Mouse (Mus musculus) limb, embryonic 12.5 days (tissue): ENCODE measurements around the gene Mug1. TPM values are rescaled to one million over a fixed set of nuclear protein-coding genes. Genes with fewer than 3 reads are reported as not detected.
"Not testable (repeated sequence)": the region's sequence is repeated elsewhere in the genome, so short reads cannot be mapped to it uniquely, and the experiment has no call there.

Experiments
- ATAC-seq: fragments of 200-750 bp; cut with Nextera tagmentation; 2 replicates; pipeline ENCODE4 v1.8.0; 2017; ENCODE audit warnings: low read depth, moderate TSS enrichment; ENCODE audit not compliant: insufficient number of reproducible peaks, insufficient read depth, low FRiP score, low TSS enrichment
- H3K27ac ChIP-seq: fragments of 300-500 bp; sonication (generic); 2 replicates; pipeline ENCODE4 v1.5.1; 2016; ENCODE audit warnings: mild to moderate bottlenecking, moderate library complexity
- H3K27me3 ChIP-seq: fragments of 300-500 bp; sonication (generic); 2 replicates; pipeline ENCODE4 v1.6.1; 2016; ENCODE audit warnings: mild to moderate bottlenecking, moderate library complexity
- H3K36me3 ChIP-seq: fragments of 300-500 bp; sonication (generic); 2 replicates; pipeline ENCODE4 v1.6.1; 2016; ENCODE audit warnings: mild to moderate bottlenecking, moderate library complexity
- H3K4me1 ChIP-seq: fragments of 300-500 bp; sonication (generic); replicated peaks from 2 replicates; pipeline ENCODE4 v1.6.1; 2016
- H3K4me2 ChIP-seq: fragments of 300-500 bp; sonication (generic); 2 replicates; pipeline ENCODE4 v1.6.1; 2016; ENCODE audit warnings: mild to moderate bottlenecking, moderate library complexity
- H3K4me3 ChIP-seq: fragments of 300-500 bp; sonication (generic); replicated peaks from 2 replicates; pipeline ENCODE4 v1.5.1; 2016; ENCODE audit warnings: mild to moderate bottlenecking
- H3K9ac ChIP-seq: fragments of 300-500 bp; sonication (generic); replicated peaks from 2 replicates; pipeline ENCODE4 v1.6.1; 2016; ENCODE audit warnings: mild to moderate bottlenecking, moderate library complexity
- H3K9me3 ChIP-seq: fragments of 300-500 bp; sonication (generic); 2 replicates; pipeline ENCODE4 v1.6.1; 2016; ENCODE audit warnings: mild to moderate bottlenecking, moderate library complexity
- WGBS: fragments of 180-500 bp; shearing (Covaris S2); methylation state at CpG from one replicate; pipeline ENCODE4 v1.1.7; 2016; 5-methylcytosine and 5-hydroxymethylcytosine counted together
- polyA plus RNA-seq: library from polyadenylated mRNA; unstranded; fragments of >200 nt; fragmentation: Nextera tagmentation; extraction: Ambion mirVana; gene quantifications from 2 replicates; pipeline ENCODE4 v1.2.1, GENCODE M21; 2016

Gene Mug1
- polyA plus RNA-seq: not detected in 2 replicates

DNA sequence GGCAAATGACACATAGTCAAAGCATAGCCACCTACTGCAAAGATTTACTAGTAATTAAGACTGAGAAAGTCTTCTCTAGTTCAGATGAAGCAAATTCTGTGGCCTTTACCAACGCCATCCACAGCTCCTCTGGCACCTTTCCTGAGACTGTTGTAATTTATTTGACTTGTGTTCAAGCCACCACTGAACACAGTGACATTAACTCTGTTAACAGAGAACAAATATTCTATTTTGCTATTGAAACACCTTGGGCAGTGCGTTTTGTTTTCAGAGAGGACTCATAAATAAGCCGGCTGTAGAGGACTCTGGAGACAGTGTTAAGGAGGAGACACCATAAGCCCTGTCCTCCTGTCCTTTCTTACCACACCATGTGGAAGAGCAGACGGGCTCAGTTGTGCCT is at the start of gene Mug1:
TSS of gene Mug1 (plus strand) at position 271 of the 400 bp plus-strand sequence.
- WGBS: 81% methylated on average over 4 of the region's 4 CpGs
- not testable (repeated sequence) for H3K27me3 ChIP-seq, H3K4me2 ChIP-seq, H3K9me3 ChIP-seq, H3K4me3 ChIP-seq, H3K36me3 ChIP-seq, H3K4me1 ChIP-seq, ATAC-seq, H3K9ac ChIP-seq, H3K27ac ChIP-seq

DNA sequence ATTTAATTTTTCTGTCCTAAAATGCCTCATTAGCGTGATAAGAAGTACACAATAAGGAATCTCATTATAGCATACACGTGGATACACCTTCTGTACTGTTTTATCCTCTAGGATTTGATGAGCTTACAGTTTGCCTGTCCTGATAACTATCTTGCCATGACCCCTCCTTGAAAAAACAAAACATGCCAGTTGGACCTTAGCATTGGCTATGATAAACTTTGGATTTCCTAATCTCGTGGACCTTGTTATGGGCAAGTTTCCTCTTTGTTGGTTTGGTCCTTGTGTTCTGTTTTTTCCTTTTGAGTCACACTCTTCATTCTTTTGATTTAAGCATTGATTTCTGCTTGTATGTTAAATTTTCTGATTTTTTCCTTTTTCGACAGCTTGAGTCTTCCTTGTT is 10.3 kb upstream of the Mug1 start:
- Histone ChIP-seq H3K27ac (no peak overlapping the region), H3K27me3 (no peaks in the 10 kb centered on the region), H3K4me2 (no peak overlapping the region), H3K4me1 (no peaks in the 10 kb centered on the region), H3K9ac (no peak overlapping the region), H3K4me3 (no peak overlapping the region), H3K9me3 (no peaks in the 10 kb centered on the region; the same call in 1 of the 2 replicates), H3K36me3 (no peaks in the 10 kb centered on the region)
- WGBS: 74% methylated on average over 4 of the region's 4 CpGs
- ATAC-seq: no peak

DNA sequence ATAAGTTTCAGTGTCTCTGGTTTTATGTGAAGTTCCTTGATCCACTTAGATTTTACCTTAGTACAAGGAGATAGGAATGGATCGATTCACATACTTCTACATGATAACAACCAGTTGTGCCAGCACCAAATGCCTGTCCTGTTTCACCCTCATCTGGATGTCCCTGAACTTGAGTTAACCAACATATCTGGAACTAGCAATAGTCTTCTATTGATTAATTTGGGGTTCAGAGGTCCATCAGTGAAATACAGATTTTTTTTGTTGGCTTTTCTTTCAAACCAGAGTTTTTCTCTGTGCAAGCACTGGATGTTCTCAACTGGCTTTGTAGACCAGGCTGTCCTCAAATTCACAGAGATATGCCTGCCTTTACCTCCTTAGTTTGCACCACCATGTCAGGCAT is 2.0 kb upstream of the Mug1 start:
- Histone ChIP-seq H3K9me3 (no peaks in the 10 kb centered on the region), H3K27me3 (no peaks in the 10 kb centered on the region), H3K4me1 (no peaks in the 10 kb centered on the region), H3K4me3 (no peak overlapping the region), H3K9ac (no peak overlapping the region), H3K4me2 (no peak overlapping the region), H3K36me3 (no peaks in the 10 kb centered on the region), H3K27ac (no peak overlapping the region)
- no peak for ATAC-seq
- 84% methylated on average over 1 of the region's 1 CpGs for WGBS

DNA sequence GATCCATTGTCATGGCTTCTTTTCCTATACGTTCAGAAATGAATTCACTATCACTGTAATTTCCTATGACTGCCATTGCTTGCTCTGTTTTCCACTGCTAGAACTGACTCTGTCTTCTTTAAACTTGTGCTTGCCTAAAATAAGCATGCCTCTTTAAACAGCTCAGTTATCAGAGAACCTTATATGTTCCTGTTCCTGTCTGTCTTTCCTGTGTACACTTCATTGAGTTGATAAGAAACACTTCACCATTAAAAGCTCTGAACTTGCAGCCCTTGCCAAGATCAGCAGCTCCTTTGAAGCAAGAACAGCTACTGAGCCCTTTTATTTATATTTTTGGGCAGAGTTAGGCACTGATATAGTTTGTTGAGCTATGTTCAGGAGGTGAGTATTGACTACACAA is 10.0 kb downstream of the Mug1 start:
- no peak overlapping the region for H3K9ac ChIP-seq
- H3K27me3 ChIP-seq: no peaks in the 10 kb centered on the region
- ATAC-seq: no peak
- H3K4me1 ChIP-seq: no peaks in the 10 kb centered on the region
- no peak overlapping the region for H3K4me2 ChIP-seq
- no peaks in the 10 kb centered on the region for H3K36me3 ChIP-seq
- H3K9me3 ChIP-seq: no peaks in the 10 kb centered on the region; the same call in 1 of the 2 replicates
- 40% methylated on average over 1 of the region's 1 CpGs for WGBS
- no peak overlapping the region for H3K4me3 ChIP-seq
- H3K27ac ChIP-seq: no peak overlapping the region

Other genes starting within 250 kb of the Mug1 start
- gene A2m, start 203.2 kb upstream of the Mug1 start, polyA plus RNA-seq: 3.4 and 3.9 TPM in 2 replicates
- not detected in 2 replicates for gene Gm7298, start 105.6 kb upstream of the Mug1 start, polyA plus RNA-seq
- gene Mug2, start 168.2 kb downstream of the Mug1 start, polyA plus RNA-seq: not detected in 2 replicates